Mouse (Mus musculus): ENCODE measurements around the gene Lacc1. TPM values are rescaled to one million over a fixed set of nuclear protein-coding genes. Genes with fewer than 3 reads are reported as not detected.
A peak's percentile ranks its signal among the peaks of the same experiment; 100 is the strongest.
"Not testable (repeated sequence)": the region's sequence is repeated elsewhere in the genome, so short reads cannot be mapped to it uniquely, and the experiment has no call there.

Gene Lacc1
- total and polyA plus RNA-seq, 3 experiments: 27.1 to 42.7 (median 39.5) TPM

- in situ Hi-C loops (cut with MboI; ENCODE audit: low pct_ligation_motif_present, low pct_unique_long_range_greater_than_20kb, low sequenced_read_pairs): loop anchor here (25.0 kb wide), 2 partner anchors 855 to 1130 kb away; no protein-coding TSS in a partner anchor
- H3K36me3 ChIP-seq (replicated peaks in 1 of 2; ENCODE audit: control insufficient read depth in 1 of 2, insufficient read depth in 1 of 2, low read length in 1 of 2): peaks cover 4 to 23% of the 10 kb centered on the region in 2 experiments
- H3K79me2 ChIP-seq (replicated peaks; ENCODE audit: control insufficient read depth, extremely low read depth, insufficient read depth, poor library complexity, severe bottlenecking): no peaks in the 10 kb centered on the region
- H3K27ac ChIP-seq (ENCODE audit: insufficient read depth, low read depth): no peak overlapping the region
- no peak for DNase-seq (ENCODE audit: extremely low read depth)
- H3K9me3 ChIP-seq (replicated peaks; ENCODE audit: low read length): no peaks in the 10 kb centered on the region
- dilution Hi-C loops (cut with MboI; ENCODE audit: extremely low pct_ligation_motif_present, extremely low pct_unique_long_range_greater_than_20kb, low sequenced_read_pairs): loop anchor here (25.0 kb wide), 1 partner anchor 530 kb away; no protein-coding TSS in a partner anchor
- H3K4me3 ChIP-seq (replicated peaks in 1 of 3; ENCODE audit: low read depth in 2 of 3, low read length in 2 of 3, poor library complexity in 1 of 3): no peak overlapping the region
- no peak overlapping the region for H3K9ac ChIP-seq (ENCODE audit: insufficient read depth, low read depth)
- no peak overlapping the region for H3K4me2 ChIP-seq (ENCODE audit: insufficient read depth, low read depth, poor library complexity, severe bottlenecking)
- no peaks in the 10 kb centered on the region for H3K4me1 ChIP-seq (ENCODE audit: control insufficient read depth in 1 of 2, insufficient read depth in 2 of 2)
- no peaks in the 10 kb centered on the region for H3K27me3 ChIP-seq (replicated peaks)
- TF ChIP-seq BHLHE40 (IDR thresholded peaks at IDR 0.05; ENCODE audit: low read depth, low read length) (no peak), USF1 (IDR thresholded peaks at IDR 0.05; ENCODE audit: low read depth, low read length) (no peak), CHD1 (IDR thresholded peaks at IDR 0.05; ENCODE audit: low read depth, low read length) (no peak), UBTF (IDR thresholded peaks at IDR 0.05; ENCODE audit: low read depth, low read length) (no peak), RCOR1 (conservative IDR thresholded peaks at IDR 0.05; ENCODE audit: low read depth, low read length) (no peak), MYC (IDR thresholded peaks at IDR 0.05; ENCODE audit: low read depth, low read length) (no peak)
Observed at GRCm38 (mm10) chr14:77017211-77017610, 19.5 kb downstream of the Lacc1 start.

GRCm38 (mm10) chr14:77016783-77017182 lies 19.9 kb downstream of the Lacc1 start:
- H3K27ac ChIP-seq (ENCODE audit: insufficient read depth, low read depth); H3K4me3 ChIP-seq (replicated peaks in 1 of 3; ENCODE audit: low read depth in 2 of 3, low read length in 2 of 3, poor library complexity in 1 of 3); H3K27me3 ChIP-seq (replicated peaks); H3K9ac ChIP-seq (ENCODE audit: insufficient read depth, low read depth); DNase-seq (ENCODE audit: extremely low read depth); H3K79me2 ChIP-seq (replicated peaks; ENCODE audit: control insufficient read depth, extremely low read depth, insufficient read depth, poor library complexity, severe bottlenecking); H3K4me1 ChIP-seq (ENCODE audit: control insufficient read depth in 1 of 2, insufficient read depth in 2 of 2); H3K9me3 ChIP-seq (replicated peaks; ENCODE audit: low read length); H3K4me2 ChIP-seq (ENCODE audit: insufficient read depth, low read depth, poor library complexity, severe bottlenecking): not testable (repeated sequence)
- in situ Hi-C loops (cut with MboI; ENCODE audit: low pct_ligation_motif_present, low pct_unique_long_range_greater_than_20kb, low sequenced_read_pairs) (loop anchor here (25.0 kb wide), 2 partner anchors 854 to 1129 kb away; no protein-coding TSS in a partner anchor), dilution Hi-C loops (cut with MboI; ENCODE audit: extremely low pct_ligation_motif_present, extremely low pct_unique_long_range_greater_than_20kb, low sequenced_read_pairs) (loop anchor here (25.0 kb wide), 1 partner anchor 529 kb away; no protein-coding TSS in a partner anchor)
- H3K36me3 ChIP-seq (replicated peaks in 1 of 2; ENCODE audit: control insufficient read depth in 1 of 2, insufficient read depth in 1 of 2, low read length in 1 of 2): peaks cover 4 to 23% of the 10 kb centered on the region in 2 experiments

- no peaks in the 10 kb centered on the region for H3K36me3 ChIP-seq (replicated peaks in 1 of 2; ENCODE audit: control insufficient read depth in 1 of 2, insufficient read depth in 1 of 2, low read length in 1 of 2)
- H3K79me2 ChIP-seq (replicated peaks; ENCODE audit: control insufficient read depth, extremely low read depth, insufficient read depth, poor library complexity, severe bottlenecking): no peaks in the 10 kb centered on the region
- no peaks in the 10 kb centered on the region for H3K27me3 ChIP-seq (replicated peaks)
- in situ Hi-C loops (cut with MboI; ENCODE audit: low pct_ligation_motif_present, low pct_unique_long_range_greater_than_20kb, low sequenced_read_pairs): loop anchor here (25.0 kb wide), 2 partner anchors 850 to 1125 kb away; no protein-coding TSS in a partner anchor
- dilution Hi-C loops (cut with MboI; ENCODE audit: extremely low pct_ligation_motif_present, extremely low pct_unique_long_range_greater_than_20kb, low sequenced_read_pairs): loop anchor here (25.0 kb wide), 1 partner anchor 525 kb away; no protein-coding TSS in a partner anchor
- H3K9ac ChIP-seq (ENCODE audit: insufficient read depth, low read depth): no peak overlapping the region
- H3K4me2 ChIP-seq (ENCODE audit: insufficient read depth, low read depth, poor library complexity, severe bottlenecking): no peak overlapping the region
- no peaks in the 10 kb centered on the region for H3K9me3 ChIP-seq (replicated peaks; ENCODE audit: low read length)
- DNase-seq (ENCODE audit: extremely low read depth): peak; percentile 55
- H3K4me3 ChIP-seq (replicated peaks in 1 of 3; ENCODE audit: low read depth in 2 of 3, low read length in 2 of 3, poor library complexity in 1 of 3): no peak overlapping the region
- 0 out of 4 replicates have a peak, but pooled peaks cover 0 to 4% of the 10 kb centered on the region in 2 experiments for H3K4me1 ChIP-seq (ENCODE audit: control insufficient read depth in 1 of 2, insufficient read depth in 2 of 2)
- TF ChIP-seq ELF1 (IDR thresholded peaks at IDR 0.05; ENCODE audit: low read depth, low read length) (no peak), CHD1 (IDR thresholded peaks at IDR 0.05; ENCODE audit: low read depth, low read length) (no peak), ZC3H11A (IDR thresholded peaks at IDR 0.05; ENCODE audit: low read depth, low read length) (peak; percentile 25; the same call in 1 of the 2 replicates), TCF12 (IDR thresholded peaks at IDR 0.05; ENCODE audit: low read depth, low read length) (no peak), NELFE (IDR thresholded peaks at IDR 0.05; ENCODE audit: low read depth, low read length) (no peak), RAD21 (IDR thresholded peaks at IDR 0.05; ENCODE audit: low read depth, low read length) (peak; percentile 87), IRF4 (IDR thresholded peaks at IDR 0.05; ENCODE audit: low read depth, low read length) (peak; percentile 18; the same call in 1 of the 2 replicates), SMC3 (IDR thresholded peaks at IDR 0.05; ENCODE audit: low read depth, low read length) (peak; percentile 65), CTCF (conservative IDR thresholded peaks at IDR 0.05 in 1 of 2, IDR thresholded peaks at IDR 0.05 in 1 of 2; ENCODE audit: low read depth in 2 of 2, low read length in 2 of 2) (peak; percentile 73 to 83), MAFK (IDR thresholded peaks at IDR 0.05; ENCODE audit: insufficient replicate concordance, low read length) (no peak), CHD2 (IDR thresholded peaks at IDR 0.05; ENCODE audit: low read length) (no peak)
- no peak overlapping the region for H3K27ac ChIP-seq (ENCODE audit: insufficient read depth, low read depth)
Observed at GRCm38 (mm10) chr14:77011804-77012203, 24.9 kb downstream of the Lacc1 start.

All from CH12.LX (cell line).